Mouse (Mus musculus) left cerebral cortex, postnatal 4 days (tissue): ENCODE measurements around the gene Rnf180. TPM values are rescaled to one million over a fixed set of nuclear protein-coding genes. Genes with fewer than 3 reads are reported as not detected.
"Not testable (repeated sequence)": the region's sequence is repeated elsewhere in the genome, so short reads cannot be mapped to it uniquely, and the experiment has no call there.

ENCODE experiments used
- DNase-seq: peaks from one replicate; pipeline ENCODE4 v3.0.0-alpha.2; 2022
- intact Hi-C: fragments of 180-260 bp; cut with DNase I; formaldehyde crosslinking; loops from one replicate; pipeline ENCODE4 v1.15.1; 2025
- total RNA-seq, 2 experiments: library from RNA; stranded (reverse); gene quantifications; 2 replicates each; pipeline ENCODE4 v1.2.3; 2021

Gene Rnf180
- 10 to 100 TPM; 39.3 to 46.9 TPM for total RNA-seq

DNA sequence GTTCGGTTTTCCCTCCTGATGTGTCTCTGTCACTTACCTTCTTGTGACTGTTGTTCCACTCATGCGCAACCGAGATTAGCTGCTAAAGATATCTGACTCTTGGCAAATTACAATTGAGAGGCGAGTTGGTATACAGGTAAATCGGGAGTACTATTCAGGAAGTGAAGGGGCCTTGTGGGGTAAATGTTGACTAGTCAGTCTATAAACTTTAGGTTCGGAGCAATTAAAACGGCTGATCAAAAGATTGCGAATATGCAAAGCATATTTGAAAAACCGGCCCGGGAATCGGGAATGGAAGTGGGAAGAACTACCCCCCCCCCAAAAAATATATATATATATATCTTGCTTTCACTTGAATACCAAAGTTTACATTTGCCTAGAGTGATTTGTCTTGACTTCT lies at the start of gene Rnf180:
Gene Rnf180, minus strand, starts transcription at position 101 of the 400 bp plus-strand sequence.
- no peak for DNase-seq
- intact Hi-C loops = no loop called here

DNA sequence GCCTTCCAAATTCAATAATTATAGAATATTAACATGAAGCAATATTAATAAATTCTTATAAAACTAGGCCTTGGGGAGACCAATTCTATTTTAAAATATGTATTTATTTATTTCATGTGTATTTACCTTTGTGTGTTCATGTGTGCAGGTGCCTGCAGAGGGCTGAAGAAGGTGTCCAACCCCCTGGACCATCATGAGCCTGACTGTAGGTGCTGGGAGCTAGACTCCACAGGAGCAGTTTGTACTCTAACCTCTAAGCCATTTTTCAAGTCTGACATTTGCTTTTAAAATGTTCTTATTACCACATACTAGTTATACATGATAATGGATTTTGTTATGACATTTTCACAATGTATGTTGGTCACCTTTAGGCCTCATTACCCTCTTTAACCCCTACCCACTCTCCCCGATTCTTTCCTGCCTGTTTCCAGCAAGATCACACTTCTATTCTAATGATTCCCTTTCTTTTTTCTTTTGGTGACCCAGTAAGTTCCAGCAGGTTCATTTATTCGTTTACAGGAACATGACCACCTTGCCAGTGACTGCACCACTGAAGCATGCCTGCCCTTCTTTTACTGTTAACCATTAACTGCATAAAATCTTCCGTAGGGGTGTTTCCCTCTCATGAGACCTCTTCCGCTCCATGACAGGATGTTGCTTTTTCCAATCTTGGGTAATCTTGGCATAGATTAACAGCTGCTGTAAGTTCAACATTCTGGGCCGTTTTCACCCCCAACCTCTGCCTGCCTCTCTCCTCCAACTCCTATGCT lies 36.8 kb upstream of the Rnf180 start:
- no peak for DNase-seq
- intact Hi-C loops = no loop called here

DNA sequence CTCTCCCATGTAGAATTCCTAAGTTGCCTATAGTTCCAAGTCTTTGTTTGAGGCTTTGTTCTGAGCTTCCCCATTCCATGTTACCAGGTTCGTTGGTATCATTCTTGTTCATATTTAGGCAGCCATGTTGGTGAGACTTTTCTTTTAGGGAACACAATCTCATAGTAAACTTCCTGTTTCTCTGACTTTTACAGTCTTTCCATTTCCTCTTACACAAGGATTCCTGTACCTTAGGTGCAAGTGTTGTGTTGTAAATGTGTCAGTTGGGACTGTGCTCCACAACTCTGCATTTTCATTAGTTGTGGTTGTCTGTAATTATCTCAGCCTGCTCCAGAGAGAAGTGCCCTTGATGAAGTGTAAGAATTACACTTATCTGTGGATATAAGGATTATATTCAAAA lies 32.3 kb upstream of the Rnf180 start:
- intact Hi-C loops = no loop called here
- DNase-seq = no peak

DNA sequence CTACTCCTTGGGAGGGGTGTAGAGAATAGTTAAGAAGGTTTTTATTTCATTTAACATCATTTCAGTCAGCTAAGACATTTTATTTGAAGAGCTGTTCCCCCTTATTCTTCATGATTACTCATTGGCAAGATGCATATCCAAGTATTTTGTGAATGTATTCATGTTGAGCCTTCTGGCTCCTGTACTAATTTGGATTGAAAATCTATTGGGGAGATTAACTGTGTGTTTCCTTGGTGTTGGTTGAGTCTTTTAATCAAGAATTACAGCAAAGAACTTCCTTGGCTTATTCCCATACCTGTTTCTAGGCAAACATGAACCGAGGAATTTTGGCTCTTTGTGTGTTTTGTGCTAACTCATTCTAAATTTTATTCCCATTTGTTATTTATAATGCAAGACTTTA lies 22.3 kb upstream of the Rnf180 start:
- intact Hi-C loops = no loop called here
- no peak for DNase-seq

DNA sequence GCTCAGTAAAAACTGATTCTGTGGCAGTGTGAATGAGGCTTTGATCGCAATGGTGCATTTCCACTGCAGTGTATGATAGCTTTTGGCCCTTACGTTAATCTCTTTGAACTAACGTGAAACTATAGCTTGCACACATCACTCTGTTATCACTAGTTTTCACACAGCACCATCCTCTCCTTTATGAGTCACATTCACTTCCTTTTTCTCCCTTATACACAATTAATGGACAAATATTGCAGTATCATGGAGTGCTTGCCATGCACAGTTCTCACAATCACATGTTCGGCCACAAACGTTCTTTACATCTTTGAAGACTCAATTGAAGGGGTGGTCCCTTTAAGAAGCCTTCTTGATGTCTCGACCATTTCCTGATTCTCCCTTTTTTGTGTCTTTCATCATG lies 21.4 kb upstream of the Rnf180 start:
- intact Hi-C loops = no loop called here
- no peak for DNase-seq

DNA sequence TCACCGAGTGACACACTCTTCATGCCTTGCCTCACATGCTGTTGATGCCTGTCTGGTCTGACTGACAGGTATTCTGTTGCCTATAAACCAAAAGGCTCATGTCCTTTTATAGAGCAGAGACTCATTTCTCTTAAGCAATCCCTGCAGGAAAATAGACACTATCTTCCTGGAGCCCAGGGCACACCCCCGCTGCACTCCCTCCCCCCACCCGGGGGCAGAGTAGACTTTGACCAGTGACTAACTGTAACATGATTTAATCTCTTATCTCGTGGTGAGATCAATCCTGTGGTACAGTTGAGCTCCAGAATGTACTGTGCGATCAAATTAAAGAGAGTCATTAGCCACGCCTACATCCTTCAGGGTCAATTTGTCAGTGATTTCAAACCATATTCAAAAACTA lies 18.1 kb upstream of the Rnf180 start:
- DNase-seq = no peak
- intact Hi-C loops = no loop called here

DNA sequence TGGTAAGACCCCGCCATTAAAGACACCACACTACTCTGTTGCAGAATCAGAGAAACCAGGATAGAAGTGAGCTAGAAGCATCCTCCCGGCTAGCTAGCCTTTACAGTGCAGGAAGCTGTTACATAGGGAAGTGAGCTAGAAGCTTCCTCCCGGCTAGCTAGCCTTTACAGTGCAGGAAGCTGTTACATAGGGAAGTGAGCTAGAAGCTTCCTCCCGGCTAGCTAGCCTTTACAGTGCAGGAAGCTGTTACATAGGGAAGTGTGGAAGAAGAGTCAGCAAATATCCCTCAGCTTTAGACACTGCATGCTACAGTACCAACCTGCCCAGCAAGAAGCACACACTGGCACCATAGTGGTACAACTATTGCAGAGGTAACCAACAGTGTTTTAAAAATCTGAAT lies 15.9 kb upstream of the Rnf180 start:
- DNase-seq, intact Hi-C loops: not testable (repeated sequence)

DNA sequence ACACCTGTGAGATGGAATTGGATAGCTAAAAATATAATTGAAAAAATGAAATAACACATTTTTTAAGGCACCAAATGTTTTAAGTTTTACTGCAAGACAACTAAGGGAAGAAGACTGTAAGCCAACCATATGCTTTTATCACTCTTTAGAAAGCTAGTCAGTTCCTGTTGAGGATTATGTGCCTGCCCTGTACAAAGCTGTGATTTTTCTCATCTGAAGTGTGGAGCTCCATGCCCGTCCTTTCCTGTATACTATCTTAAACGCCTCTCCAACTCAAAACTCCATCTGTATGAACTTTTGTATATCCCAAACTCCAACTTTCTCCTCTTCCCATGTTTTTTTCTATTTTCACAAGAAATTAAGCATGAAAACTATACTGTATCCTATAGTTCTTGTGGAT lies 10.9 kb upstream of the Rnf180 start:
- intact Hi-C loops = no loop called here
- no peak for DNase-seq

DNA sequence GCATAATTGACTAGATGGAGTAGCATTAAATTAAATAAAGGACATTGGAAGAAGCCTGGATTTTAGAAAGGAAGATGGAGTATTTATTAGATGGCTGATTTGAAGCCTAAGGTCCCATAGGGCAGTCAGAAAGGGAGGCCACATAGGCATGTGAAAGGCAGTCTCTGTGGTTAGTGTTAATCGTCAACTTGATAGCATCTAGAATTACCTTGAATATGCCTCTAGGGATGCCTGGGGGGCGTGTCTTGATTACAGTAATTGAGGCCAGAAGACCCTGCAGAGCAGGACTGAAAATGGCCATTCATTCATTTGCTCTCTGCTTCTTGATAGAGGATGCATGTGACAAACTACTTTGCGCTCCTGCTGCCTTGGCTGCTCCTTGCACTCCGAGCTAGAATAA lies 9.4 kb upstream of the Rnf180 start:
- intact Hi-C loops = no loop called here
- no peak for DNase-seq

DNA sequence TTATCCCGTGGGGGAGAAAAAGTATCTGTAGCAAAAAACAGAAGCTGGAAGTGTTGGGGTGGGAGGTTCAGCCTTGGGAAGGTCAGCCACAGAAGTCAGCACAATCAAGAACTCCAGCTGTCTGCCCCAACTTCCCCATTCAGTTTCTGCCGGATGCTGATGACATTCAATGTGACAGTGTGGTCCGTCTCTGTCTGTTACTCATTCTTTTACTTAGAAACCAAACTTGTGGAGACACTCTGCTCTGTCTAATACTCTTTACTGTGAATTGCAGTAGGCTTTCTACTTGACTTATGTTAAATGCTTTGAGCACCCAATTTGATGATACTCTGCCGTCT lies 5.4 kb upstream of the Rnf180 start:
- intact Hi-C loops = no loop called here

DNA sequence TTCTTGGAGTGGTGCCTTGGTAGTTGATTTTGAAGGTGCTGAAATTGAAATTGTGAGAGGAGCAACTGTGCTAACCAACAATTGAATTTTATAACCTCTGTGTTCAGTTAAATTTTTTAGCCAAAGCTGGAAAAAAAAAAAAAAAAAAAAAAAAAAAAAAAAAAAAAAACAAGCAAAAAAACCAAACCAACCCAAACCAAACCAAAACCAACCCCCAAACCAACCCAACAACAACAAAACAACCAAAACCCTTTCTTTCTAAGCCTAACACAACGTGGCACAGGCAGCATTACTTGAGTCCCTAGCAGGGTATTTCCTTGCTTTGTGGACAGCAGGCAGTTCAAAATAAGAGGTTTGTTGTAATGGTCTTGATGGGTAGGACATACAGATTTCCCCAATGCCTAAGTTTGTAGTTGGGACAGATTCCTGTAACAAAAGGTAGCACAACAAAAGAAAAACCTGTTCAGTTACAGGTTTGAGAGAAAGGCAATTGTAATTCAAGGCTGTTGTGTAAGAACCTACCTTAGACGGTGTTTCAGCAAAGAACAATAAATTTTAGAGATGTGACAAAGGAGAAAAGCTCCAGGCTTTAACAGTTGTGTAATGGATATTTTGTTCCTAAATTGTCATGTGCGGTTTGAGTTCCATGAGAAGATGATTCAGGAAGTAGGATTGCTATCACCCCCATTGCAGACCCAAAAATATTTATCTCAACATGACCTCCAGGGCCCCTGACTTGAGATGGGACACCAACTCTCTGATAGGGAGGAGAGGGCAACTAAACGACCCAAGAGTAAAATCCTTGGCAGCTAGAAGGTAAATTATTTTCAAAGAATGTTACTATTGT lies 4.8 kb upstream of the Rnf180 start:
- no peak for DNase-seq
- intact Hi-C loops = no loop called here

More for the DNA sequence above, 5.4 kb upstream of the Rnf180 start:
- DNase-seq = no peak

DNA sequence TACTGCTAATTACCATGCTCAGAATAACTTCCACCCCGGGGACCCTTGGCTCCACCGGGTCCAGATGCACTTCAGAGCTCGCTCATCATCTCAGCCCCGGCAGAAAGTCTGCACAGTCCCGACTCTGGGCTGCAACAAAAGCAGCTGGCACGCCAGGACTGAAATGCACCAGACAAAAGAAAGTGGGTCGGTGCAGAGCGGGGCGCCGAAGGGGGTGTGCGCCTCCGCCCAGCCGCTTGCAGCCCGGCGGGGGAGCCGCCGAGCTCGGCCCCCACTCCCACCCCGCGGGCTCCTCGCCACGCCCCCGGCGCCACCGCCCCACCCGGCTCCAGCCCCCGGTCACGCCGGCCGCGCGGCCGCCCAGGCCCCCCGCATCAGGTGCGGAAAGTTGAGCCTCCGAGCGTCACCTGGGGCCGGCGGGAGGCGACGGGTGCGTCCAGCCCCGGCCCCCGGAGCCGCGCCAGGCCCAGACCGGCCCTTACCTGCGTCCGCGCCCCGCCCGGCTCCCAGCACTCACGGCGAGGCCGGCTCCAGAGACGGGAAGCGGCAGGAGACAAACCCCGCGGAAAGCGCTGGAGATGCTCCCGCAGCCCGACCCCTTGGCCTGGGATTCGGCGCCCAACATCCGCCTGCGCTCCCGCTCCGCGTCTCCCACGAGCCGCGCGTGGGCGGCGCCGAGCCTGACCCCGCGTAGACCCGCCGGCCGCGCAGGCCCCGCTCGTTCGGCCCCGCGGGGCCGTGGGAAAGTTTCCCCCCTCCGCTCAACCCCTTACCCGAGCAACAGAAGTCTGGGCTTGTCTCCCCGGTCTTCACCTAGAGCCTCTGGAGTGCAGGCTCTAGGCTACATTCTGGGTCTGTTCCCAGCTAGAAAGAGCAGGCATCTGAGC lies 591 bp downstream of the Rnf180 start:
- intact Hi-C loops = no loop called here
- peak; percentile 49 for DNase-seq

DNA sequence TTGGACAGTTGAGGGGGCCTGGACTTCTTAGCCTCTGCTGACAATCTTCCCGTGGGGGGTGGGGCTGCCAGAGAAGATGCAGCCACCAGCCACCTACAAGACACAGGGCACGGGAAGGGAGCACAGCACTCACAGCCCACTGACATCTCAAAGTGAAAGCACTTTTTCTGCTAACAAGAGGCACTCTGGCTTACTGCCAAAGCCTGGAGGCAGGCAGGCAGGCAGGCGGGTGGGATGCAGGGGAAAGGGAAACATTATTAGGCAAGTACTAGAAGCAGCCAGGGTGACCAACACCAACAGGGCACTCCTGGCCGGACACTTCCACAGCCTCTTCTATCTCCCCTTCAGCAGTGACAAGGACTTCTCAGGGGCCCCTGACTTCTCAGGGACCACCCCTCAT lies 2.8 kb downstream of the Rnf180 start:
- intact Hi-C loops = no loop called here
- peak; percentile 74 for DNase-seq

DNA sequence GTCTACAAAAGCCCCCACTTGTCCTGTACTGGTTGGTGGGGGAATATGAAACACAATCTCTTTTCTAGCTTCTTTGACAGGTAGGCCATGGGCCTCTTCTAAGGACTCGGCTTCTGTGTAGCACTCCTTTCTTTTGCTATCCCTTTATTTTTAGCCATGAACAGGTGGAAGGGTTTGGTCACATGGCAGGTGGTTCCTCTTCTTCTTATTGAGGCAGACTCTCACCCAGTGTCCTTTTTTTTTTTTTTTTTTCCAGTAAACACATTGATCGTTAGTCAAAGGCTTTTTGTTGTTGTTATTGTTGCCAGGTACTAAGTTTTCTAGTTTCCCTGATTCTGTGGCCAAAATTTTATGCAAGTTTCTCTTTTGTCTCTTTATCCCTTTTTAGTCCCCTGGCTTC lies 4.0 kb downstream of the Rnf180 start:
- no peak for DNase-seq
- intact Hi-C loops = no loop called here

DNA sequence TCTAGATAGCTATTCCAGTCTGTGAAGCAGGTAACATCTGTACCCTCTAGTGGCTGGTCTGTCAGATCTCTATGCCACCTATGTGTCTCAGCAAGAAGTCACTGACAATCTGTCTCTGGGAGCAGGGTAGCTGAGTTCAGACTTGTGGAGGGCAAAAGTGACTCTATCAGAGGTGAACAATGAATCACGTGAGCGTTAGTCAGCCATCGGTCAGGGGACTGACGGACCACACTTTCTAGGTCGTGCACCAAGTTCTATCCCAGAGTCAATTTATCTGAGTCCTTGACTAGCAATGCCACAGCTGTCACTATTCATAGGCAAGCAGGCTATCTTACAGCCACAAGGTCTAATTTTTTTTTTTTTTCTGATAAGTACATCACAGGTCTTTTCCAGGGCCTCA lies 4.6 kb downstream of the Rnf180 start:
- intact Hi-C loops = no loop called here
- DNase-seq = no peak

DNA sequence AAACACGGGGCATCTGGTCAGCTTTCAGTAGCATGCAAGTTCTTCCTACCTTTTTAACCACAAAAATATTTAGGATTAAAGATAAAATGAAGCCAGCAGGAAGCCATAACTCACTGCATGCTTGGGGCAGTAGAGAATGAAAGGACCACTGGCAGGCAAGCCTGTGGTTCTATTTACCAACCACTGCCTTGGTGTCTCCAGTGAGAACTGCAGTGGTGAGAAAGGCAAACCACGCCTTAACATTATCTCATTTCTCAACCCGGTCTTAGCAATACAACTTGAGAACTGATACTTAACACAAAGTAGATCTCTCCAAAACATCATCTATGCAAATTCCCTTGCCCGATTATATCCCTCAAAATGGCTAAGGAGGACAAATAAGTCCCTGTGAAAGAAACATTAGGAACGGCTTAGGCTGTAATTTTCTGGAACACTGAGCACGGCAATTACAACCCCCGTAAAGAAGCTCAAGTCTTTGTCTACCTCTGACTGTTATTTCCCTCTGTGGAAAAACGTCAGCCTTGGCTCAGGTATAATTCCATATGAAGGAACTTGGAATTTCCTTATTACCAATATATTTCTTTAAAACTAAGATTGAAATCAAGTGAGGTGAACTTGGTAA lies 15.1 kb downstream of the Rnf180 start:
- intact Hi-C loops = no loop called here
- DNase-seq = no peak

DNA sequence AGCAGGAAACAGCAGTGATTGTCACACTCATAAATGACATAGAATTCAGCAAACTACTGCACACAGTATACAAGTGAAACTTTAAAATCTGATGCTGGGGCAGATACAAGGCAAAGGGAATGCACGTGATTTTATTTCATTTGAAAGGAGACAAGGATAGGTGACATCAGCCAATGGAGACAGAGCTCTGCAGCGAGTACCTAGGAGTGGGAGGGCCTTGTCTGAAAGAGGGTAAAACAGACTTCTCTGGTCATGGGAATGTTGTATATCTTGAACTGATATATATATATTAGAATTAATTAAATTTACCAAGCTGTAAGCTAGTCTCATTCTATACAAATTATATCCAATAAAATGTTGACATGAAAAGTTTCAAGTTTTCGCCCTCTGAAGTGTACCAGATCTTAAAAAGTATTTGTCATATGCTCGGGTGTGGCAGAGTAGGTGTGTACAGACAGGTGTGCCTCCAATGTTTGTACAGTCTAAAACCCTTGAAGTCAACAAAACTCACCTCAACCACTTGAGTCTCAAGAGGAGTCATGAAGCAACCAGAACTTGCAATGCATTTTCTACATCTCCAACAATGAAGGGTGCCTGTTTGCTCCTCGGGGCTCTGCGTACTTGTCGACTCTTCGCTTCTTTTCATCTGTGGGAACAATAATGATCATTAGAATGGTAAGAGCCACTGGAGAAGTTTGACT lies 24.1 kb downstream of the Rnf180 start:
- intact Hi-C loops = no loop called here
- no peak for DNase-seq

DNA sequence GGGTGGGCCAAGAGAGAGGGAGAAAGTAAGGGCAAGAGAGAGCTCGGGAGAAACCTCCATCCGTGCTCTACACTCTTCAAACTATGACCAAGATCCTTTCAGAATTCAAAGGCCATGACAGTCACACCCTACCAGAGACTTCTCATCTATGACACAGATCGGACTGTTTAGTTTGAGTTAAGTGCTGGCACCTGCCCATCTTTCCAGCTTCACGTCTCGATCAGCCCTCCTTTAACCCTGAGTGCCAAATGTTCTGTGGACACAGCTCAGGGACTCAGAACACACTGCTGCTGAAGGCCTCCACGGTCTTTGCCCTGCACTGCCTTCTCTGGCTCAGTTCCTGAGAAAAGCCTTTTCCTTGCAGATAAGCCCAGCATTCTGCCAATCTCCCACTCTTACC lies 27.2 kb downstream of the Rnf180 start:
- DNase-seq = no peak
- intact Hi-C loops = loop anchor here (10.0 kb wide), 1 partner anchor 107 kb away; no protein-coding TSS in a partner anchor

DNA sequence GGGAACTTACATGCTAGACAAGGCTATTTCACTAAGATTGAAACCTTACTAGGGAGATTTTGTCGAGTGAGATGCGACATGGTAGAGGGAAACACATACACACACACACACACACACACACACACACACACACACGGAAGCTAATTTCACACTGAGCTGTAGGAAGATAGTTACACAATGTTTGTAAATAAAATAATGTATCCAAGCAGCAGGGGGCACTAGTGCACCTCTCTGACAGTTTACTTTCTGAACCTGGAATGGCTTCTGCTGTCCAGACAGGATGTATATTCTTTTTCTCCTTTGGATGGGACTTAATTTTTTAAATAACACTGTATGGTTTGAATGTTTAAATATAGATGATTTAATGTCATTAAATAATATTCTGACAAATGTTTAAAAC lies 27.9 kb downstream of the Rnf180 start:
- DNase-seq = peak; percentile 34
- intact Hi-C loops = loop anchor here (10.0 kb wide), 1 partner anchor 108 kb away; no protein-coding TSS in a partner anchor
